Mouse (Mus musculus) neural tube, embryonic 11.5 days (tissue): ENCODE measurements at regions not wholly inside any gene's neighbourhood (a gene's known extent, or its start where the extent isn't known, plus 50 kb on each side); places are given as distances from the start of the nearest gene placed in this dataset.
"Not testable (repeated sequence)": the region's sequence is repeated elsewhere in the genome, so short reads cannot be mapped to it uniquely, and the experiment has no call there.

Source experiments
- ATAC-seq: fragments of 200-750 bp; cut with Nextera tagmentation; 2 replicates; pipeline ENCODE4 v1.8.0; 2017; ENCODE audit warnings: moderate number of reproducible peaks, mild to moderate bottlenecking, moderate TSS enrichment, moderate library complexity; ENCODE audit not compliant: insufficient read depth, low FRiP score, low TSS enrichment
- DNase-seq: peaks from one replicate; pipeline ENCODE4 v3.0.0-alpha.2; 2015; ENCODE audit warnings: low spot score
- H3K27ac ChIP-seq: fragments of 300-500 bp; sonication (generic); 2 replicates; pipeline ENCODE4 v1.5.1; 2014; ENCODE audit warnings: low read depth, mild to moderate bottlenecking, low read length
- H3K27me3 ChIP-seq: fragments of 300-500 bp; sonication (generic); 2 replicates; pipeline ENCODE4 v1.6.1; 2014; ENCODE audit warnings: mild to moderate bottlenecking, low read length, mixed read lengths; ENCODE audit not compliant: control insufficient read depth, insufficient read depth
- H3K36me3 ChIP-seq: fragments of 300-500 bp; sonication (generic); 2 replicates; pipeline ENCODE4 v1.6.1; 2014; ENCODE audit warnings: mild to moderate bottlenecking, low read length, moderate library complexity, mixed read lengths; ENCODE audit not compliant: control insufficient read depth, insufficient read depth
- H3K4me1 ChIP-seq: fragments of 300-500 bp; sonication (generic); 2 replicates; pipeline ENCODE4 v1.6.1; 2014; ENCODE audit warnings: low read length, mixed read lengths; ENCODE audit not compliant: control insufficient read depth, insufficient read depth
- H3K4me2 ChIP-seq: fragments of 300-500 bp; sonication (generic); 2 replicates; pipeline ENCODE4 v1.6.1; 2014; ENCODE audit warnings: low read depth, mild to moderate bottlenecking, moderate library complexity
- H3K4me3 ChIP-seq: fragments of 300-500 bp; sonication (generic); 2 replicates; pipeline ENCODE4 v1.5.1; 2014; ENCODE audit warnings: low read depth, low read length
- H3K9ac ChIP-seq: fragments of 300-500 bp; sonication (generic); 2 replicates; pipeline ENCODE4 v1.6.1; 2014; ENCODE audit warnings: mild to moderate bottlenecking, low read length
- H3K9me3 ChIP-seq: fragments of 300-500 bp; sonication (generic); 2 replicates; pipeline ENCODE4 v1.6.1; 2016; ENCODE audit warnings: low read length; ENCODE audit not compliant: control insufficient read depth
- WGBS: fragments of 180-500 bp; shearing (Covaris S2); extraction: QIAGEN DNeasy Blood & Tissue Kit; methylation state at CpG from one replicate; pipeline ENCODE4 v1.1.7; 2014; 5-methylcytosine and 5-hydroxymethylcytosine counted together

DNA sequence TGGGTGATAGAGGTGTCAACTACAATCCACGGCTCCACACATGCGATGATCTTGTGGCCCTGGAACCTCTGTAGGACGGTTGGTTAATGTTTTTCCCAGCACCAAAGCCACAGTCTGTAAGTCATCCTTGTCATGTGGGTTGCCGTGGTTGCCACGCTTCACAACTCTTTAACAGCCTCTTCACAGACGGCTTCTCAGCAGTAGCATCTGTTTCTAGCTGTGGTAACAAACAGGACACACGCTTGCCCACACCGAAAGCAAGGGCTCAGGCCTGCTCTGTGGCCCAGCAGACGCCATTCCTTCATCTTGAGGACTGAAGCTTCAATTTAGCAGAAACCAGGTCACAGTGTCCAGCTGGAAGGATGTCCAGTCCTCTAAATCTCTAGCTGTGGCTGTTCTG, 135.4 kb downstream of the Tmem121 start:
- no peak overlapping the region for H3K9ac ChIP-seq
- H3K36me3 ChIP-seq = no peaks in the 10 kb centered on the region
- ATAC-seq (no peak), DNase-seq (no peak)
- no peak overlapping the region for H3K27ac ChIP-seq
- H3K4me2 ChIP-seq = no peak overlapping the region
- H3K9me3 ChIP-seq = no peaks in the 10 kb centered on the region
- H3K4me1 ChIP-seq = no peaks in the 10 kb centered on the region
- 75% methylated on average over 9 of the region's 9 CpGs for WGBS
- no peaks in the 10 kb centered on the region for H3K27me3 ChIP-seq
- no peak overlapping the region for H3K4me3 ChIP-seq

DNA sequence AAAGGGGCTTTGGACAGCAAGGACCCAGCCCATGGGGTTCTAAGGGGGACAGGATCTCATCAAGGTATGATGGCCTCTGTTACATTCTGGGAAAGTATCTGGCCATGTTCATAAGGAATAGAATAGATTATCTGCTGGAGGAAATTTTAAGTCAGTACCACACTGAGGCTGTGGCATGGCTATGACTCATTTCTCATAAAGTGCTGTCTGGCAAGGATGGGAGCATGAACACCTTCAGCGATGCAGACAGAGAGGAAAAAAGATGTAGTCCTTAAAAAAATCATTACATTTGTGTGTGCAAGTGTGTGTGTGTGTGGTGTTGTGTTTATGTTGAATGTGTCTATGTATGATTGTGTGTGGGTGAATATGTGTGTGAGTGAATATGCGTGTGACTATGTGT, 136.4 kb downstream of the Tmem121 start:
- no peaks in the 10 kb centered on the region for H3K36me3 ChIP-seq
- no peak overlapping the region for H3K4me2 ChIP-seq
- H3K9ac ChIP-seq = no peak overlapping the region
- H3K4me1 ChIP-seq = no peaks in the 10 kb centered on the region
- H3K27me3 ChIP-seq = no peaks in the 10 kb centered on the region
- H3K9me3 ChIP-seq = no peaks in the 10 kb centered on the region
- 96% methylated on average over 2 of the region's 2 CpGs for WGBS
- ATAC-seq (no peak), DNase-seq (no peak)
- no peak overlapping the region for H3K27ac ChIP-seq
- no peak overlapping the region for H3K4me3 ChIP-seq

DNA sequence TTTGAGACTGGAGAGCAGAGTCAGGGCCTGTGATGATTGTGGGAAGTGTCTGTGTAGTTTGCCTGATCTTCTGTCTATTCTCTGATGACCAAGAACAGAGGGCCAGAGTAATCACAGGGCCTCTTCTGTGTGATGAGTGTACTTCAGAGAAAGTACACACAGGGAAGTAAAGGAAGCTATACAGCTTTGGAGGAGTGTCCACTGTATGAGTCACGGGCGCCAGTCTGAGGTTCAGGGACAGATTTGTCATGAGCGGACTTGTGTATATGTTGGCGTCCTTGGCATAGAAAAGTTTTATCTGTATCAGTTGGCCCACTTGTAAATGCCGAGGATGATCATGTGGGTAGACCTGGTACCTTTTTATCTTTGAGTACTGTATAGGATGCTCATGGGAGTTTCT, 142.1 kb downstream of the Tmem121 start:
- ATAC-seq (no peak), DNase-seq (no peak)
- Histone ChIP-seq H3K27me3 (no peaks in the 10 kb centered on the region), H3K9me3 (no peaks in the 10 kb centered on the region), H3K4me2 (no peak overlapping the region), H3K4me3 (no peak overlapping the region), H3K4me1 (no peaks in the 10 kb centered on the region), H3K36me3 (no peaks in the 10 kb centered on the region), H3K9ac (no peak overlapping the region), H3K27ac (no peak overlapping the region)
- WGBS = 95% methylated on average over 5 of the region's 5 CpGs

DNA sequence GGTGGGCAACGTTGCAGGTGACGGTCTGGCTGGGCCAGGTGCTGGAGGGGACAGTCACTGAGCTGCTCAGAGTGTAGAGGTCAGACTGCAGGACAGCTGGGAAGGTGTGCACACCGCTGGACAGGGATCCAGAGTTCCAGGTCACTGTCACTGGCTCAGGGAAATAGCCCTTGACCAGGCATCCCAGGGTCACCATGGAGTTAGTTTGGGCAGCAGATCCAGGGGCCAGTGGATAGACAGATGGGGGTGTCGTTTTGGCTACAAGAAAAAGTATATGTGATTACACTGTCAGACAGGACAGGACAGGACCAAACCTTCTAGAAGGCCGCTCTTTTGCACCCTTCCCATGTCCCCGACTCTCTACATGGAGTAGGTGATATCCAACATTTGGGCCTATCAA, 144.5 kb downstream of the Tmem121 start:
- DNase-seq (no peak), ATAC-seq (no peak)
- no peaks in the 10 kb centered on the region for H3K4me1 ChIP-seq
- H3K9ac ChIP-seq = no peak overlapping the region
- no peak overlapping the region for H3K4me3 ChIP-seq
- H3K9me3 ChIP-seq = no peaks in the 10 kb centered on the region
- H3K27me3 ChIP-seq = no peaks in the 10 kb centered on the region
- no peaks in the 10 kb centered on the region for H3K36me3 ChIP-seq
- 89% methylated on average over 6 of the region's 6 CpGs for WGBS
- H3K4me2 ChIP-seq = no peak overlapping the region
- H3K27ac ChIP-seq = no peak overlapping the region

DNA sequence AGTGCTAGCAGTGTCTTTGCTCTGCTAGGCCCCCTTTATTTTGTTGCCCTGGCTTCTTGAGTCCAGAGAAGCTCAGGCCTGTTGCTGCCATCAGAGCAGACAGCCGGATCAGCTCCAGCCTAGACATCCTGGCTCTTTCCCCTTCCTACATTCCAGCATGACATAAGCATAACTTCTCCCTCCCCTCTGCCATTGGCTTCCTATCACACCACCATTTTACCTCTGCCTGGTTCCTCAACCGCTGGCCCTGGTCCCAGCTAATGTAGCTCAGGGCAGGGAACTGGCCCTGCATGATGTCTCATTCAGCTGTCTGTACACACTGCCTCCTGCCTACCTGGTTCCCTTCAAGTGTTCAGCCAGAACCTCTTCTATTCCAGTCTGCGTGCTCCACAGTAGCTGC, 146.5 kb downstream of the Tmem121 start:
- Histone ChIP-seq H3K9me3 (no peaks in the 10 kb centered on the region), H3K36me3 (no peaks in the 10 kb centered on the region), H3K4me3 (no peak overlapping the region), H3K9ac (no peak overlapping the region), H3K27ac (no peak overlapping the region), H3K4me2 (no peak overlapping the region), H3K4me1 (no peaks in the 10 kb centered on the region), H3K27me3 (no peaks in the 10 kb centered on the region)
- DNase-seq = no peak
- WGBS = 87% methylated on average over 3 of the region's 3 CpGs
- ATAC-seq = no peak

DNA sequence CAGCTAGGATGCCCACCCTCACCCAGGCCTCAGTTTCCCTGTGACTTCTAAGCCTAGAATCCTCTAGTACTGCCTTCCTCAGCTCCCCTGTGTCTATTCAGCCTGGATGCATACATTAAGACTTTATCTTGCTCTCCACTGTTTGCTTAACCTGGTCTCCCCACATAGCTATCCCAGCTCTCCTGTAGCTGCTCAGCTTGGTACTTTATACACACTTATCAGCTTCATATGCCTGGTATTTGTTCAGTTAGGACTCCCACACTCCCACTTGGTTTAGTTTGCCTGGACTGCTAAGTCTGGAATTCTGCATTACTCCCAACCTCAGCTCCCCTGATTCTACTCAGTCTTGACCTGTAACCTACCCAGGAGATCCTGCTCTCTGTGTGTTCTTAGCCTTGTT, 147.7 kb downstream of the Tmem121 start:
- Histone ChIP-seq H3K27ac (no peak overlapping the region), H3K4me1 (no peaks in the 10 kb centered on the region), H3K27me3 (no peaks in the 10 kb centered on the region), H3K4me3 (no peak overlapping the region), H3K9ac (no peak overlapping the region), H3K4me2 (no peak overlapping the region), H3K9me3 (no peaks in the 10 kb centered on the region), H3K36me3 (no peaks in the 10 kb centered on the region)
- ATAC-seq = no peak
- DNase-seq = no peak

DNA sequence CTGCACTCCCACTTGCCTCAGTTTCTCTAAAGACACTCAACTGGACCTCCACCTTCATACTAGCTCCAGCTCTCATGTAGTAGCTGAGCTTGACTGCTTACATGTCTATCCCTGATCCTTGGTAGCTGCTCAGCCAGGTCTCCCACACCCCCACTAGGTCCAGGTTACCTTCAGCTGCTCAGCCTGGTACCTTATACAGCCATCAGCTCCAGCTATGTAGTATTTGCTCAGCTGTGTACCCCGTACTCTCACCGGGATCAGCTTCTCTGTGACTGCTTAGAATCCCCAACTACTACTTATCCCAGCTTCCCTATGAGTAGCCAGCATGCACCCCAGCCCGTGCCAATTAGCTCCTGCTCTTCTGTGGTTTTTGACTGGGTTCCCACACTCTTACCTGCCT, 148.1 kb downstream of the Tmem121 start:
- H3K4me1 ChIP-seq, H3K9ac ChIP-seq, ATAC-seq, H3K27ac ChIP-seq, H3K27me3 ChIP-seq, H3K4me2 ChIP-seq, H3K36me3 ChIP-seq, DNase-seq, H3K4me3 ChIP-seq, H3K9me3 ChIP-seq: not testable (repeated sequence)
- 84% methylated on average over 3 of the region's 3 CpGs for WGBS

DNA sequence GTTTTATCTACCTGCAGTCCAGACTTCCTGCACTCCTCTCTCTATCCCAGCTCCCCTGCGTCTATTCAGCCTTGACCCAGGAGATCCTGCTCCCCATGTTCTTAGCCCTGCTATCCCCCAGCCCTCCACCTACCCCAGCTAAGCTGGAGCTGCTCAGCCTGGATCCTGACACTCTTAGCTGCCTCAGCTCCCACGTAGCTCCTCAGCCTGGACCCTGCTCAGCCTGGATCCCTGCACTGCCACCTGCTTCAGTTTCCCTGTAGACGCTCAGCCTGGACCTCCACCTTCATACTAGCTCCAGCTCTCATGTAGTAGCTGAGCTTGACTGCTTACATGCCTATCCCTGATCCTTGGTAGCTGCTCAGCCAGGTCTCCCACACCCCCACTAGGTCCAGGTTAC, 151.5 kb downstream of the Tmem121 start:
- WGBS = 62% methylated on average over 3 of the region's 3 CpGs
- ATAC-seq (no peak), DNase-seq (no peak)

DNA sequence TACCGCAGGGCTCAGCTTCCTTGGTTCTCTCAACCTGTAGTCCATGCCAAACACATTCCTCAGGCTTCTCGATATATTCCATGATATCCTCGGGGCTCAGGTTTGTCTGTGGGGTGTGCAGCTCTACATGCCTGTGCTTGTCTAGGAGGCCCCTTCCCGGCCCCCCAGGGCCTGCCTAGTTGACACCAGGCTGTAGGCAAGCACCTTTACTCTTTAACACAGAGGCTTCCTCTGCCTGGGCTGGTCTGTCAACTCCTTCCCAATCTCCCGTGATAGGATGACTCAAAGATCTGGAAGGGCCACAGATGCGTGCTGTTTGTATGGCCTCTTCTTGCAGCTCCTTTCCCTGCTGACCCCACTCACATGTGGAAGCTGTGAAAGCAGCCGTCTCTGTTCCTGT, 150.4 kb upstream of the Adam6b start:
- WGBS = 72% methylated on average over 7 of the region's 7 CpGs
- Histone ChIP-seq H3K36me3 (no peaks in the 10 kb centered on the region), H3K27me3 (no peaks in the 10 kb centered on the region), H3K4me2 (no peak overlapping the region), H3K9me3 (no peaks in the 10 kb centered on the region), H3K27ac (no peak overlapping the region), H3K4me1 (no peaks in the 10 kb centered on the region), H3K9ac (no peak overlapping the region), H3K4me3 (no peak overlapping the region)
- DNase-seq = no peak
- no peak for ATAC-seq

More for the DNA sequence above, 151.5 kb downstream of the Tmem121 start:
- no peaks in the 10 kb centered on the region for H3K27me3 ChIP-seq
- H3K9ac ChIP-seq = no peak overlapping the region
- H3K4me1 ChIP-seq = no peaks in the 10 kb centered on the region
- H3K9me3 ChIP-seq = no peaks in the 10 kb centered on the region
- H3K36me3 ChIP-seq = no peaks in the 10 kb centered on the region
- H3K27ac ChIP-seq = no peak overlapping the region
- H3K4me2 ChIP-seq = no peak overlapping the region
- no peak overlapping the region for H3K4me3 ChIP-seq
